Mouse (Mus musculus) ovary, postnatal 36 days (tissue): ENCODE results near the gene Rasgrf2.

Experiments used
- DNase-seq: peaks from one replicate; pipeline ENCODE4 v3.0.0; 2022; ENCODE audit warnings: low spot score, mixed read lengths

Rasgrf2 gene

DNA sequence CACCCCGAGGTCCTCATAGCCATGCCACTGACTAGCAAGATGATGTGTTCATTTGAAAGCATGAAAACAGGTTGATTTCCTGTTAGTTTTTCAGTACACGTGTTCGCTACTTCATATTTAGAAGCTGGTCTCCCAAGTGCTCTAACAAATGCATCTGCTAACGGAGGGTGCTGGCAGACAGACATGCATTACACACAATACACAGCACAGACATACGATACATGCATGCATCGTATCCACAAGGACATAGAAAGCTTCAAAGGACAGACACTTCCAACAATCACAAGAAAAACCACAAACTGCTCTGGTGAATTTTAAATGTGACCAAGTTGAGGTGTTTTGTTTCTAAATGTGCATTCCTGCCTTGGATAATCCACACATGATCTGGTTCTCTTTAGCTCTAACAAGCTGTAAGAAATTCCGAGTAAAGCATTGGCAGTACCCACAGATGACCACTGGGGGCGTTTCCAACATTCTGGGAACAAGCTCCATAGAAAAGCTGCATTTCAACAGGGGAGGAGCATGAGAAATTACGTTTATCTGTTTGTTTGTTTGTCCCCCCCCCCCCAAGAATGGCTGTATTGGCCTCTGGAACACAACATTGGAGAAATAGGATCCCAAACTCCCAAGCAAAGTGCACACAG lies 249.5 kb downstream of the Rasgrf2 start:
- DNase-seq, result no peak

DNA sequence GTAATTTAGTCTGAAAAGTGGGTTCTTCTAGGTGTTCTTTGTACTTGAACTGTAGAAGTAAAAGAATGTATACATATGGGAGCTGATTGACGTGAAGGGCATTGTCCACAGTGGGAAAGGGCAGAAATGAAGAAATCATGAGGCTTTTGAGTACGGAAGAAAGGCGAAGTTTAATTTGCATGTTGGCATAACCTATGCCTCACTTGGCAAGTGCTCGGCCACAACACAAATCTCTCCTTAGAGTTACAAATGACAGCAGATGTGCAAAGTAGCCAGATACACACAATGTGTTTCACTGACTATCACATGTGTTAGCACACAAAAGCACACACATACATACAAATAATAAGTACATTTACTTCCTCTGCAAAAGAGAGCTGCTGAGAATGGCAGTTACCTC lies 251.2 kb downstream of the Rasgrf2 start:
- no peak for DNase-seq

DNA sequence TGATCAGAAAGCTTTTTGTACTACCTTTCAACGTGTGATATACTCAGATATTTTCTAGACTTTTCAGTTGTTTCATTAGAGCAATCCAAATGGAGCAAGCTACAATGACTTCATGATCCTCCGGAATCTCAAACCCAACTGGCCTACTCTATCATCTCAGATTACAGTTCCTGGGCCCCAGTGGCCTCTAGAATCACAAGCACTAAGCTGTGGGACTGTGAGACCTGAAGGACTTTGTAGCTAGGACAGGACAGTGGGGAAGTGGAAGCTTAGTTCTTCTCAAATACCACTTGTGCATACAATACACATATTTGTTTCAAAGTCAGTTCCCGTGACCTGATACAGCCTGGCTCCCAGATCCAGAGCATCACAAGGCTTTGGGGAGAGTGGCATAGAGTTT lies 253.5 kb downstream of the Rasgrf2 start:
- DNase-seq, result no peak

DNA sequence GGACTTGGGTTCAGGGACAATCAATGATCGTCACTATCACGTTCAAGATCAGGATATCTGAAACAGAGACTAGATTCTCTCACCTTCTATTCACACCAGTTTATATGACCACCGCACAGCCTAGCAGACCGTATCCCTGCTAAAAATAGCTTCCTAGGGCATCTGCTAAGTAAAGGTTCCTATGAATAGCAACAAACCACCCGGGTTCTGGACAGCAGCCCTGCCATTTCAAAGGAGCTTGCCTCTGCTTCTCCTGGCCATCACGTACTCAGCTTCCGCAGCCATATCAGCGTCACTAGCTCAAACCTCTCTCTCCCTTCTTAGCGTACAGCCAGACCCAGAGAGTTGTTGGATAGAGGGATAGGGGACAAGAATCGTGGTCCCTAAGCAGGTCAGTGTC lies 254.1 kb downstream of the Rasgrf2 start:
- no peak for DNase-seq

DNA sequence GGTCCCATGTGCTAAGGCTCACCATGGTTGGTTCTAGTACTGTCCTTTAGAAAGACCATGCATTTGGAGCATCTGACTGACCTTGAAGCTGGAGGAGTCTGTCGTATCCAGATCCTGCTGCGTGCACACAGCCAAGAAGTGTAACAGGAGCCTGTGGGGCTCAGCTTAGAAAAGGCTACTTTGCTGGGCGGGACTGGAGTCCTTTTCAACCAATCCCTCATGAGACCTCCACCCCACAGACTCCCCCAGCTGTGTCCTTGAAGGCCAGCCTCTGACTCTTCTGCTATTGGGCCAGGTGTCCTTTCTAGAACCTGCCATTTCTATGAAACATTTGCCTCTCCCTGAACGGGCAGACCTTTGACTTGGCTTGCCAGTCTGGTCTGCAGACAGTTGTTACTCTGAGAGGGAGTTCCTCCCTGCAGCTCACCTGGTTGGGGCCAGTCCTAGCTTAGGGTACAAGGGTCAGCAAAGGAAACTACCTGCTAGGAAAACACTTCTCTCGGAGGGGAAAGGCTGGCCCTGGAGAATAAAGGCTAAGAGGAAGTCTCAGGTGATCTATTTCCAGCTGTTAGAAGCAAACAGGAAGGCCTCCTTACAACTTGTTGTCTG lies 254.6 kb downstream of the Rasgrf2 start, which contains the start of gene Ckmt2:
Gene Ckmt2, minus strand, starts transcription at position 145 of the 609 bp plus-strand sequence.
- no peak for DNase-seq

DNA sequence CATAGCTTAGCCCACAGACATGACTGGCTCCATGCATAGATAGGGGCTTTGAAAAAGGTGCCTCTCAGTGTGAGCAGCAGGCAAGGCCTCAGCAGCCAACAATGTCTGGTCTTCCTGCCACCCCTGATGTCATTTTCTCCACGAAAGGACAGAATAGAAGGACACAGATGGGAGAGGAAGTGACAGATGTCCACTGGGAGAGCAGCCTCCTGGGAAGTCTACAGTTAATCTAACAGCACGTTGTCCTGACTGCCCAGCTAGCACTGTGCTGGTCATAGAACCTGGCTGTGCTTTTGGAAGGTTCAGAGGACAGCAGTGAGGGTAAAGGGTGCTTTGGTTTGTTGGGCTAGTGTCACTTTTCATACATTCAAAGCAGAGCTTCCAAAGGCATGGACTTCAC lies 255.9 kb downstream of the Rasgrf2 start:
- no peak for DNase-seq

DNA sequence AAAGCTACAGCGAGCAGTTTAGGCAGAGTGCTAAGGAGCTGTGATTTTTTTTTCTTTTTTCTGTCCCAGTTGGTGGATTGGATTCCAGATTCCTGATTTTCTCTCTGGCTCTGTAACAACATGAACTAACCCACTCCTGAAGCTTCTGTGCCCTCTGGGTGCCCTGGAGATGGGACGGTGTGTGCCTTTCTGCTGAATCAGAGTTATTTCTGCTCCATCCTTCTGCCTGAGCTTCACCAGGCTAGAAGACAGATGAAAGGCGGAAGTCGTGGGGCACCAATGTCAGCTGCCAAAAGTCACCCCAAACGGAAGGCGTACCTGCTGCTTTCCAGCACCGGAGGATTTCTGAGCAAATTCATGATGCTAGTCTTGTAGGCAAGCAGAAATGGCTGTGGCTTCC lies 256.9 kb downstream of the Rasgrf2 start:
- no peak for DNase-seq

DNA sequence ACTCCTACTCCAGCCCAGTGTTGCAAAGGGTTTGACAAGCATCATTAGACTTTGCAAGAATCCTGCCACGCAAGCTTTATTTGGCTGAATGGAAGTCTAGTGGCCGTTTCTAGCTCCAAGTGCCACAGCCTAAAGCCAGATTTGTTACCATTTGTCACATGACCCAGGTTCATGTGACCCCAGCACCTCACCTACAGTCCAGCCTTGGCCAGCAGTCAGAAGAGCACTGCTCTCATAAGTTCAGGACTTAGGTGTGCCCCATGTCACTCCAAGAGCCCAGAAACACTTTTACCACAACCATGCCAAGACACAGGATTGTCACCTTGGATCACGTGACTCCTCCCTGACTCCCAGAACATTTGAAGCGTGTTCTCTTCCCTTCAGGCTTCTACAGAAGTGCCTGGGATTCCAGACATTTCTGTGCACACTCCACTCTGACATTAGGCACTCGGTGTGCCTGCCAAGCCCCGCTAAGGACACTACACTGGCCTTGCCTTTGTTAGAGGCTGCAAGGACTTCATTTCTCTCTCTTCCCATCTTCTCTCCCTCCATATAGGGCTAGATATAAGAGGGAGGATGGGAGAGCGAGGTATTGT lies 257.6 kb downstream of the Rasgrf2 start:
- no peak for DNase-seq

DNA sequence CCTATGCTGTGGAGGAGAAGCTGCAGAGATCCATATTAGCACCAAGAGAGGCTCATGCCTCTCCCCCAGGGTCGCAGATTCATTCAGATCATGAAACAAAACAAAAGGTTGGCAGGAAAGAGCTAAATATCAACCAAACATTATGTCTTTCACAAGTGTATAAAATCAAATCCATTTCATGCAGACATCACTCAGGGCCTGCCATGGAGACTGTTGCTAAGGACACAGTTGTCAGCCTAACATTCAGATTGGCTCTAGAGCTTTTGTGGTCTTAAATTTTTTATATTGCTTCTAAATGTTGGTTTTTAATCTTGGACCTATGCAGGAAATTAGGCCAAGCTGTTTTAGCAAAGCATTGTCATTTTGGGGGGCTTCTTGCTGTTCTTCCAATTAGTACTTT lies 262.9 kb downstream of the Rasgrf2 start:
- no peak for DNase-seq

DNA sequence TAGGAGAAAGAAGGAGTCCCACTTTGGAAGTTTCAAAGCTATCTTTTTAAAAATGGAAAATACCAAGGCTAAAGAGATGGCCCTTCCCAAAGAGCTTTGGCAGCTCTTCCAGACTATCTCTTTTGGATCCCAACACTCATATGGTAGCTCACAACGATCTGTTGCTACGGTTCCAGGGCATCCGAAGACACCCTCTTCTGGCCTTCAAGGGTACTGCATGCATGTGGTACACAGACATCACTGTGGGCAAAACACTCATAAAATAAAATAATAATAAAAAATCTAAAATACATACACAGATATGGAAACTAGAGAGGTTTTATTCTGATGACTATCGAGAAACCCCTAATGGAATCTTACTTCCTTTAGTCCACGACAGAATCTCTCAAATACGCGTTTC lies 272.6 kb downstream of the Rasgrf2 start:
- DNase-seq, result no peak

DNA sequence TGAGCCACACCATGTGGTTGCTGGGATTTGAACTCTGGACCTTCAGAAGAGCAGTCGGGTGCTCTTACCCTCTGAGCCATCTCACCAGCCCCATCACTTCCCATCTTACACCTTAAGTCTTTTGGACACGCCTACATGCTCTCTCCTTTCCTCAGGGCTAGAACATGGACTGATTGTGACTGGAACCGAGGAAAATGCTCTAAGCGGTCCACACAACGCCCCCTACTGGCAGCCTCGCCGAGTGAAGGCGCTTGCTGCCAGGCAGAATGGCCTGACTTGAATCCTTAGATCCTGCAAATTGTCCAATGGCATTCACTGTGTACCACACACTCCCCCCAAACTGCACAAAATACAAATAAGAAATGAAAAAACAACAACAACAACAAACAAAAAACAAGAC lies 274.0 kb downstream of the Rasgrf2 start:
- DNase-seq, result no peak

DNA sequence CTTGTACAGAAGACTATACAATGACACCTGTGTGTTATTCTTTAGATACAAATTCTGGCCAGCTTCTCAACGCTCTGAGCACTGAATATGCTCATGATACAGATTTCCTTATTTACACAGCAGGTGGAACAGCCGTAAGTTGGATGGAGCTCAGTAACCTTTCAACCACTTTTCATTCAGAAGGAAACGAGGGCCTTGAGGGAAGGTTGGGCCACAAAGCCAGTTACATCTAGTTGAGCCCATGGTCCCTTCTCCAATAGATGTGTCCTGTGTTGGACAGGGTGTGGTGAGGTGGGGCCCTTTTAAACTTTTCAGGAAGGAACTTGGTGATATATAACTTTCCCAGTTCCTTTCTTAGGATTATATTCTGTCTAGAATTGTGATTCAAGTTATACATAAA lies 277.0 kb downstream of the Rasgrf2 start:
- no peak for DNase-seq
